Mouse (Mus musculus) heart, adult 2 months (tissue): ENCODE results near the gene Catsperb.
"Not testable (repeated sequence)": the region's sequence is repeated elsewhere in the genome, so short reads cannot be mapped to it uniquely, and the experiment has no call there.

Experiments
- CTCF ChIP-seq: fragments of 200-600 bp; IDR thresholded peaks from 2 replicates; pipeline ENCODE4 v1.8.1; 2022; ENCODE audit warnings: antibody characterized with exemption, mild to moderate bottlenecking, moderate library complexity
- EP300 ChIP-seq: fragments of 200-500 bp; IDR thresholded peaks from 2 replicates; pipeline ENCODE4 v1.6.1; 2011; ENCODE audit warnings: low read depth, low read length, control low read depth; ENCODE audit not compliant: insufficient read depth
- POLR2A ChIP-seq: fragments of 200-500 bp; IDR thresholded peaks from 2 replicates; pipeline ENCODE4 v1.6.1; 2011; ENCODE audit warnings: mild to moderate bottlenecking, low read depth, low read length, control low read depth; ENCODE audit not compliant: insufficient read depth

DNA sequence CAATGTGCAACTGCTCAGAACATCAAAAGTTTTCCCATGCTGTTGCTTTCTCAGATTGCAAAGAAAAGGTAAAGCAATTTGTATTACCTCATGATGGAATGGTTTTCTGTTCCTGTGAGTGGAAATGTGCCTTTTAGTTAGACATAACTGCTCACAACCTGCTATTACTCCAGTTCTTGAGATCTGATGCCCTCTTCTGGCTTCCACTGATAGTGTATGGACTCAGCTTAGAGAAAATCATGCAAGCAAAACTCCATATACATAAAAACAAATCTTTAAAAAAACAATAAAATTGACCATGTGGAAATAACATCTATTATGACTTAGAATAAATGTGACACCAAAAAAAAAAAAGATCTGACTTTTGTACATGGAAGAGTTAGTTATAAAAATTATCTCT is 202.2 kb downstream of the Catsperb start:
- not testable (repeated sequence) for TF ChIP-seq POLR2A, EP300
- TF ChIP-seq CTCF: peak; percentile 30
